Mouse (Mus musculus) liver, postnatal 0 days (tissue): Measurements from ENCODE around the gene Eya2.

Experiments
- CTCF ChIP-seq: sonication (generic); IDR thresholded peaks from 2 replicates; pipeline ENCODE4 v1.5.1; 2016; ENCODE audit warnings: antibody characterized with exemption, low read depth
- EP300 ChIP-seq: IDR thresholded peaks from 2 replicates; pipeline ENCODE4 v1.6.1; 2016; ENCODE audit warnings: antibody characterized with exemption, low read depth, mild to moderate bottlenecking

DNA sequence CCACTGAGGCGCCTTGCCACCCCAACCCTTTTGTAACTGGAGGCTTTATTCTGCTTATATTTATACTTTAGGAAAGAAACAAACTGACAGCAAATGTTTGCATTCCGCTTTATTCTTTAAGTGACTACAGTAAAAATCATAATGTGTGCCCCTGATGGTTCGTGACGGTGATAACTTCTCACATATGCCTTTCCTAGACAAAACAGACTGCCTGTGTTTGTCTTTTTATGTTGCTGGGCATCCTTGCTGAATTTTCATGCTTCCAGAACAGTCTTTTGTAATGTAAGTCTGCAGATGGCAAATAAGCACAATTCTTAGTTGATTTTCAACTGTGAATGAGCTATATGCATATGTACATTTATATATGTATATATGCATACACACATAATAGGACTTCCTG lies 61.7 kb downstream of the Eya2 start:
- TF ChIP-seq CTCF (no peak), EP300 (no peak)
